Mouse (Mus musculus): ENCODE measurements around the gene Mical2. TPM values are rescaled to one million over a fixed set of nuclear protein-coding genes. Genes with fewer than 3 reads are reported as not detected.

Gene Mical2
- total and polyA plus RNA-seq, 3 experiments, result not detected

GRCm38 (mm10) chr7:112387876-112388275, 162.2 kb downstream of the Mical2 start:
- in situ Hi-C loops (cut with MboI; ENCODE audit: low pct_ligation_motif_present, low pct_unique_long_range_greater_than_20kb, low sequenced_read_pairs), result no loop called here
- no peaks in the 10 kb centered on the region for H3K9me3 ChIP-seq (replicated peaks; ENCODE audit: low read length)
- H3K4me1 ChIP-seq (ENCODE audit: control insufficient read depth in 1 of 2, insufficient read depth in 2 of 2), result peaks cover 0 to 5% of the 10 kb centered on the region in 2 experiments; a peak in 1 of 4 replicates
- no peak for DNase-seq (ENCODE audit: extremely low read depth)
- no peak overlapping the region for H3K4me3 ChIP-seq (replicated peaks in 1 of 3; ENCODE audit: low read depth in 2 of 3, low read length in 2 of 3, poor library complexity in 1 of 3)
- no peaks in the 10 kb centered on the region for H3K36me3 ChIP-seq (replicated peaks in 1 of 2; ENCODE audit: control insufficient read depth in 1 of 2, insufficient read depth in 1 of 2, low read length in 1 of 2)
- H3K9ac ChIP-seq (ENCODE audit: insufficient read depth, low read depth), result no peak overlapping the region
- H3K4me2 ChIP-seq (ENCODE audit: insufficient read depth, low read depth, poor library complexity, severe bottlenecking), result no peak overlapping the region
- H3K27ac ChIP-seq (ENCODE audit: insufficient read depth, low read depth), result no peak overlapping the region
- no peaks in the 10 kb centered on the region for H3K27me3 ChIP-seq (replicated peaks)
- dilution Hi-C loops (cut with MboI; ENCODE audit: extremely low pct_ligation_motif_present, extremely low pct_unique_long_range_greater_than_20kb, low sequenced_read_pairs), result no loop called here
- TF ChIP-seq MAZ (IDR thresholded peaks at IDR 0.05; ENCODE audit: low read depth, low read length), result no peak
- no peak for TF ChIP-seq JUND (conservative IDR thresholded peaks at IDR 0.05; ENCODE audit: low read depth, low read length)
- no peak for TF ChIP-seq ZNF384 (IDR thresholded peaks at IDR 0.05; ENCODE audit: low read depth, low read length)
- TF ChIP-seq MAFK (IDR thresholded peaks at IDR 0.05; ENCODE audit: insufficient replicate concordance, low read length), result no peak
- TF ChIP-seq ZKSCAN1 (IDR thresholded peaks at IDR 0.05; ENCODE audit: borderline replicate concordance, low read depth, low read length), result no peak
- TF ChIP-seq ELF1 (IDR thresholded peaks at IDR 0.05; ENCODE audit: low read depth, low read length), result no peak
- no peak for TF ChIP-seq MAX (IDR thresholded peaks at IDR 0.05; ENCODE audit: low read length)
- TF ChIP-seq CTCF (conservative IDR thresholded peaks at IDR 0.05 in 1 of 2, IDR thresholded peaks at IDR 0.05 in 1 of 2; ENCODE audit: low read depth in 2 of 2, low read length in 2 of 2), result no peak
- TF ChIP-seq RCOR1 (conservative IDR thresholded peaks at IDR 0.05; ENCODE audit: low read depth, low read length), result no peak
- no peak for TF ChIP-seq KAT2A (IDR thresholded peaks at IDR 0.05; ENCODE audit: insufficient replicate concordance, low read length)
- TF ChIP-seq POLR2A (IDR thresholded peaks at IDR 0.05; ENCODE audit: low read depth, low read length), result no peak
- no peak for TF ChIP-seq SMC3 (IDR thresholded peaks at IDR 0.05; ENCODE audit: low read depth, low read length)
- TF ChIP-seq JUN (IDR thresholded peaks at IDR 0.05; ENCODE audit: insufficient read depth, low read depth, low read length), result no peak
- TF ChIP-seq HCFC1 (IDR thresholded peaks at IDR 0.05; ENCODE audit: low read depth, low read length), result no peak
- no peak for TF ChIP-seq NELFE (IDR thresholded peaks at IDR 0.05; ENCODE audit: low read depth, low read length)
- TF ChIP-seq USF2 (conservative IDR thresholded peaks at IDR 0.05; ENCODE audit: low read depth, low read length), result no peak
- TF ChIP-seq MEF2A (IDR thresholded peaks at IDR 0.05; ENCODE audit: borderline replicate concordance, low read depth, low read length), result no peak
- TF ChIP-seq E2F4 (IDR thresholded peaks at IDR 0.05; ENCODE audit: insufficient replicate concordance, low read depth, low read length), result no peak
- no peak for TF ChIP-seq GABPA (IDR thresholded peaks at IDR 0.05; ENCODE audit: insufficient replicate concordance, low read depth, low read length)
- H3K79me2 ChIP-seq (replicated peaks; ENCODE audit: control insufficient read depth, extremely low read depth, insufficient read depth, poor library complexity, severe bottlenecking), result no peaks in the 10 kb centered on the region

- no peaks in the 10 kb centered on the region for H3K27me3 ChIP-seq (replicated peaks)
- no peak overlapping the region for H3K4me3 ChIP-seq (replicated peaks in 1 of 3; ENCODE audit: low read depth in 2 of 3, low read length in 2 of 3, poor library complexity in 1 of 3)
- peaks cover 0 to 5% of the 10 kb centered on the region in 2 experiments; a peak in 1 of 4 replicates for H3K4me1 ChIP-seq (ENCODE audit: control insufficient read depth in 1 of 2, insufficient read depth in 2 of 2)
- no peak for DNase-seq (ENCODE audit: extremely low read depth)
- H3K36me3 ChIP-seq (replicated peaks in 1 of 2; ENCODE audit: control insufficient read depth in 1 of 2, insufficient read depth in 1 of 2, low read length in 1 of 2), result no peaks in the 10 kb centered on the region
- H3K9me3 ChIP-seq (replicated peaks; ENCODE audit: low read length), result no peaks in the 10 kb centered on the region
- H3K27ac ChIP-seq (ENCODE audit: insufficient read depth, low read depth), result no peak overlapping the region
- no peak overlapping the region for H3K4me2 ChIP-seq (ENCODE audit: insufficient read depth, low read depth, poor library complexity, severe bottlenecking)
- H3K79me2 ChIP-seq (replicated peaks; ENCODE audit: control insufficient read depth, extremely low read depth, insufficient read depth, poor library complexity, severe bottlenecking), result no peaks in the 10 kb centered on the region
- TF ChIP-seq MAX (IDR thresholded peaks at IDR 0.05; ENCODE audit: low read length) (no peak), USF2 (conservative IDR thresholded peaks at IDR 0.05; ENCODE audit: low read depth, low read length) (no peak), KAT2A (IDR thresholded peaks at IDR 0.05; ENCODE audit: insufficient replicate concordance, low read length) (no peak), CHD2 (IDR thresholded peaks at IDR 0.05; ENCODE audit: low read length) (no peak), GABPA (IDR thresholded peaks at IDR 0.05; ENCODE audit: insufficient replicate concordance, low read depth, low read length) (no peak), ELF1 (IDR thresholded peaks at IDR 0.05; ENCODE audit: low read depth, low read length) (no peak), NELFE (IDR thresholded peaks at IDR 0.05; ENCODE audit: low read depth, low read length) (no peak), MXI1 (IDR thresholded peaks at IDR 0.05; ENCODE audit: low read depth, low read length) (no peak), NRF1 (IDR thresholded peaks at IDR 0.05; ENCODE audit: low read depth, low read length) (no peak), POLR2A (IDR thresholded peaks at IDR 0.05; ENCODE audit: low read depth, low read length) (no peak), ETS1 (conservative IDR thresholded peaks at IDR 0.05; ENCODE audit: low read depth, low read length) (no peak), RAD21 (IDR thresholded peaks at IDR 0.05; ENCODE audit: low read depth, low read length) (no peak), MAFK (IDR thresholded peaks at IDR 0.05; ENCODE audit: insufficient replicate concordance, low read length) (no peak), ZC3H11A (IDR thresholded peaks at IDR 0.05; ENCODE audit: low read depth, low read length) (no peak), SMC3 (IDR thresholded peaks at IDR 0.05; ENCODE audit: low read depth, low read length) (no peak), JUN (IDR thresholded peaks at IDR 0.05; ENCODE audit: insufficient read depth, low read depth, low read length) (no peak), MYC (IDR thresholded peaks at IDR 0.05; ENCODE audit: low read depth, low read length) (no peak), BHLHE40 (IDR thresholded peaks at IDR 0.05; ENCODE audit: low read depth, low read length) (no peak)
- dilution Hi-C loops (cut with MboI; ENCODE audit: extremely low pct_ligation_motif_present, extremely low pct_unique_long_range_greater_than_20kb, low sequenced_read_pairs), result no loop called here
- in situ Hi-C loops (cut with MboI; ENCODE audit: low pct_ligation_motif_present, low pct_unique_long_range_greater_than_20kb, low sequenced_read_pairs), result no loop called here
- H3K9ac ChIP-seq (ENCODE audit: insufficient read depth, low read depth), result no peak overlapping the region
These were observed 162.8 kb downstream of the Mical2 start for GRCm38 (mm10) chr7:112388363-112388875.

Data from CH12.LX (cell line).